Mouse (Mus musculus): ENCODE results near the gene Hikeshi.

Hikeshi gene

GRCm38 (mm10) chr7:89913432-89914158, 27.4 kb downstream of the Hikeshi start:
- DNase-seq (ENCODE audit: low read depth in 1 of 2, low spot score in 2 of 2): no peak

DNA sequence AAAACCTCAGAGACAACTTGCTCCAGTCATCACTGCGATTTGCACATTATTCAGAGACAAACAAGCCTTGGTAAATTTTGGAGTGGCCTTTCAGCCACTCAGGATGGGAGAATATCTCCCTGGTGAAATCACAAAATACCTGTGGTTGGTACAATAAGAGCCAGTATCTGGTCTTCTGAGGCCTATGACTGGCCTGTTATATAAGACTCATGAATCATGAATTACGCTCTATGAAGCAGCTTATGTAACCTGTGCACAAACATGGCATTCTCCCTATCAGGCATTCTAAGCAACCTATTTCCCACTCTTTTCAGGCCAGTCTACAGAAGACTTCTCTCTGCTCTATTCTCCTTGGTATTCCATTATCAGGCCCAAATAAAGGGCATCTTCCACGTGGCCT, 28.6 kb downstream of the Hikeshi start:
- DNase-seq (ENCODE audit: low read depth in 1 of 2, low spot score in 2 of 2): no peak

DNA sequence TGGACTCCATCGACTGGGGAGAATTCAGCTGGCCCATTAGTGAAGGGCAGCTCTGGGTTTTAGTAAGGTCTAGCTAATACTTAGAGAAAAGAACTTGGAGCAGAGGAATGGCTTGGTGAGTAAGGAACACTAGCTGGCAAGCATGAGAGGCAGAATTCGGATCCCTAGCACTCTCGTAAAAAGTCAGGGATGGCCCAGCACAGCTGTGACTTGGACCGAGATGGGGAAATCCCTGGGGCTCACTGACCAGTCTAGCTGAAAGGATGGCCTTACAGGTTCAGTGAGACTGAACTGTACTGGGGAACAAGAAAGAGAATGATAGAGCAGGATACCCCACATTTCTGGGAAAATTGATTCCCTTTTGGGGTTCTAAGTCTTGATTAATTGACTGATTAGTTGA, 31.3 kb downstream of the Hikeshi start:
- no peak for DNase-seq (ENCODE audit: low read depth in 1 of 2, low spot score in 2 of 2)

DNA sequence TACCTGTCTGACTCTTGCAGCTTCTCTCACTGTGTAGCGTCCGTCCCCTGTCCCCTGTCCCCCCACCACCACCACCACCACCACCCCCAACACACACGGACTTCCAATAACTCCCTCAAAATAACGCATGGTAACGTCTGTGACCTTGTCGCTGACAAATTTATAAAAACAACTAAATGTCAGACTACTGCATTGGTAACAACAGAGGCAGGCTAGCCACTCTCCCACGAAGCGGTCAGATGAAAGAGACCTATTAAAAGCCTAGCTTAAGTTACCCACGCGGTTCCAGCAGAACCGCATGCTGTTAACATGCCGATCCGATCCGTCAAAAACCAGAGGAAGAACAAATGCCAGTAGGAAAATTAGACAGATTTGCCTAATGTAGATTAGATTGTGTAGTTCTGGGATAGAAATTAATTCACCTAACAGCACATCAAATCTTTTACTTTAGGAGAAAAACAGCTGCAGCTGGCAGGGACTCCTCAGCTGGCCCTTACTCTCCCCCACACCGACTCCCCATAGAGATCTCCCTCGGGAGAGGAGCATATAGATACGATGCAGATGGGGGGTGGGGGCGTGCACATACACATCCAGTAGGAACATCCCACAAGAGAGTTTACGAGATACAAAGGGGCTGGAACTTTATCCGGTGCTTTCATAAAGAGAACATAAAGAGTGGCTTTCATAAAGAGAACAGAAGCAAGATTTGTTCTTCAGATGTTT, 31.9 kb downstream of the Hikeshi start:
- DNase-seq (ENCODE audit: low read depth in 1 of 2, low spot score in 2 of 2): no peak

- DNase-seq (ENCODE audit: low read depth in 1 of 2, low spot score in 2 of 2): no peak
Measured at GRCm38 (mm10) chr7:89908421-89908820, 32.6 kb downstream of the Hikeshi start.

DNA sequence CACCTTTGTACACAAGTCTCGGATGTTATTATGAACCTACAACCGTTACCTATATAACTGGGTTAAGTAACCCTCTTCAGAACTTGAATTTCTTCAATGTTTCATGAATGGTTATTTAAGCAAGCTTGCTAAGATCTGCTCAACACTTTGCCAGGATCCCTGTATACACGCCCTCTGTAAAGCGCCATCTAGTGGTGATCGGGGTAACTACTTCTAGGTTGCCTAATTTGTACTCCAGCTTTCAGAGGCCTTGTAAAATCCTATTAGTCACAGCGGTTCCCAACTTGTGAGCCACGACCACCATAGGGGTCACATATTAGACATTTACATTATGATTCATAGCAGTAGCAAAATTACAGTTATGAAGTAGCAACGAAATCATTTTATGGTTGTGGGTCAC, 33.1 kb downstream of the Hikeshi start:
- peak; percentile 13 to 37 for DNase-seq (ENCODE audit: low read depth in 1 of 2, low spot score in 2 of 2)

- no peak for DNase-seq (ENCODE audit: low read depth in 1 of 2, low spot score in 2 of 2)
Measured at GRCm38 (mm10) chr7:89903442-89904343, 37.3 kb downstream of the Hikeshi start, which contains the start of gene Ccdc81. TSS of gene Ccdc81 (minus strand) at chr7:89903629.

GRCm38 (mm10) chr7:89903007-89903406, 38.0 kb downstream of the Hikeshi start:
- no peak for DNase-seq (ENCODE audit: low read depth in 1 of 2, low spot score in 2 of 2)

DNA sequence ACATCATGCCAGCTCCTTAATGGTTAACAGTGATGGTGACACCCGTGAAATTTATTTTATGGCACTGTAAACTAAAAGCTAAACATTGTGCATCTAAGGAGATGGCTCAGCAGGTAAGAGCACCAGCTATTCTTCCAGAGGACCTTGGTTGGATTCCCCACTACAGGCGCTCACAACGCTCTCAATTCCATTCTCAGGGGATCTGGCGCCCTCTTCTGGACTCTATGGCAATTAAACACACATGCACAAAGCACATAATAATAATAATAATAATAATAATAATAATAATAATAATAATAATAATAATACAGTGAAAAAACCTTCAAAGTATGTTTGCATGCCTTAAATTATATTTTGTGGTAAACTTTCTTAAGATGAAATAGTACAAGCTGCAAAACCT, 49.1 kb downstream of the Hikeshi start:
- DNase-seq (ENCODE audit: low read depth in 1 of 2, low spot score in 2 of 2): no peak

GRCm38 (mm10) chr7:89891412-89891811, 49.6 kb downstream of the Hikeshi start:
- no peak for DNase-seq (ENCODE audit: low read depth in 1 of 2, low spot score in 2 of 2)

GRCm38 (mm10) chr7:89884551-89884950, 56.5 kb downstream of the Hikeshi start:
- DNase-seq (ENCODE audit: low read depth in 1 of 2, low spot score in 2 of 2): no peak

DNA sequence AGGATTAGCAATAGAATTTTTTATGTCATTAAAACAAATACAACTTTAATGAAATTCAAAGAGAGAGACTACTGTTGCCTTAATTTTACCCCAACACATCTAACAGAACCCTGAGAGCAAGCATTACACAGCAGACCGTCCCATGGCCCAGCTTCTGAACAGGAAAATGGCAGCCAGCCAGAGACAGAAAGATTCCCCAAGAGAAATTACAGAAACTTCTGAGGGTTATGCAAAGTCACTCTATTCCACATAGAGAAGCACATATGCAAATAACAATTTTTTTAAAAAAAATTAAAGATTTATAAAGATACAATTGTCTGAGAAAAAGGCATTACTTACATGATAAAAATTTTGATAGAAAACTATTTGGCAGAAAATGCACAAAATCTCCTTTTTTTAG, 61.3 kb downstream of the Hikeshi start:
- no peak for DNase-seq (ENCODE audit: low read depth in 1 of 2, low spot score in 2 of 2)
